Mouse (Mus musculus): ENCODE data around the gene Top1. TPM values are rescaled to one million over a fixed set of nuclear protein-coding genes. Genes with fewer than 3 reads are reported as not detected.

The Top1 gene
- polyA plus RNA-seq, 1 experiment from 2014 or later = 88.5 TPM

- no peaks in the 10 kb centered on the region for H3K9me3 ChIP-seq (ENCODE audit: control insufficient read depth, low read depth, low read length)
- 0 out of 2 replicates have a peak overlapping the region, but pooled peaks have one; percentile 27 for H3K27ac ChIP-seq (ENCODE audit: low read length)
- H3K9ac ChIP-seq (replicated peaks; ENCODE audit: low read depth, low read length) = no peak overlapping the region
- peaks cover 11% of the 10 kb centered on the region for H3K36me3 ChIP-seq (ENCODE audit: control insufficient read depth, insufficient read depth, low read length)
- H3K4me2 ChIP-seq (replicated peaks; ENCODE audit: low read depth, low read length) = no peak overlapping the region
- ATAC-seq (ENCODE audit: insufficient number of reproducible peaks, insufficient read depth, low FRiP score, low read depth) = no peak
- peaks cover 26% of the 10 kb centered on the region; the same call in 1 of the 2 replicates for H3K4me1 ChIP-seq (ENCODE audit: control insufficient read depth, insufficient read depth, low read length)
- H3K27me3 ChIP-seq (ENCODE audit: control insufficient read depth, insufficient read depth, low read length) = no peaks in the 10 kb centered on the region
- no peak overlapping the region for H3K4me3 ChIP-seq (ENCODE audit: low read depth, low read length)
- 67% methylated on average over 5 of the region's 5 CpGs for WGBS
Observed at GRCm38 (mm10) chr2:160738354-160738753, 92.7 kb downstream of the Top1 start.

- Histone ChIP-seq H3K9ac (replicated peaks; ENCODE audit: low read depth, low read length) (no peak overlapping the region), H3K4me2 (replicated peaks; ENCODE audit: low read depth, low read length) (no peak overlapping the region), H3K4me3 (ENCODE audit: low read depth, low read length) (no peak overlapping the region), H3K27me3 (ENCODE audit: control insufficient read depth, insufficient read depth, low read length) (no peaks in the 10 kb centered on the region), H3K36me3 (ENCODE audit: control insufficient read depth, insufficient read depth, low read length) (peaks cover 18% of the 10 kb centered on the region), H3K9me3 (ENCODE audit: control insufficient read depth, low read depth, low read length) (no peaks in the 10 kb centered on the region), H3K4me1 (ENCODE audit: control insufficient read depth, insufficient read depth, low read length) (peaks cover 11% of the 10 kb centered on the region; the same call in 1 of the 2 replicates), H3K27ac (ENCODE audit: low read length) (no peak overlapping the region)
- no peak for ATAC-seq (ENCODE audit: insufficient number of reproducible peaks, insufficient read depth, low FRiP score, low read depth)
- WGBS = 51% methylated on average over 2 of the region's 2 CpGs
Observed at GRCm38 (mm10) chr2:160739647-160740356, 94.1 kb downstream of the Top1 start.

GRCm38 (mm10) chr2:160740521-160741156 lies 95.0 kb downstream of the Top1 start:
- H3K4me1 ChIP-seq (ENCODE audit: control insufficient read depth, insufficient read depth, low read length) = peaks cover 9% of the 10 kb centered on the region; the same call in 1 of the 2 replicates
- no peak overlapping the region for H3K9ac ChIP-seq (replicated peaks; ENCODE audit: low read depth, low read length)

GRCm38 (mm10) chr2:160741580-160741979 lies 95.9 kb downstream of the Top1 start:
- H3K36me3 ChIP-seq (ENCODE audit: control insufficient read depth, insufficient read depth, low read length) = peaks cover 11% of the 10 kb centered on the region
- H3K9me3 ChIP-seq (ENCODE audit: control insufficient read depth, low read depth, low read length) = no peaks in the 10 kb centered on the region
- H3K4me1 ChIP-seq (ENCODE audit: control insufficient read depth, insufficient read depth, low read length) = peaks cover 5% of the 10 kb centered on the region; the same call in 1 of the 2 replicates
- ATAC-seq (ENCODE audit: insufficient number of reproducible peaks, insufficient read depth, low FRiP score, low read depth) = no peak
- no peak overlapping the region for H3K4me3 ChIP-seq (ENCODE audit: low read depth, low read length)
- WGBS = 60% methylated on average over 3 of the region's 3 CpGs
- H3K4me2 ChIP-seq (replicated peaks; ENCODE audit: low read depth, low read length) = no peak overlapping the region
- no peak overlapping the region for H3K9ac ChIP-seq (replicated peaks; ENCODE audit: low read depth, low read length)
- no peaks in the 10 kb centered on the region for H3K27me3 ChIP-seq (ENCODE audit: control insufficient read depth, insufficient read depth, low read length)
- no peak overlapping the region for H3K27ac ChIP-seq (ENCODE audit: low read length)

More at GRCm38 (mm10) chr2:160740521-160741156, 95.0 kb downstream of the Top1 start:
- ATAC-seq (ENCODE audit: insufficient number of reproducible peaks, insufficient read depth, low FRiP score, low read depth) = no peak
- Histone ChIP-seq H3K9me3 (ENCODE audit: control insufficient read depth, low read depth, low read length) (no peaks in the 10 kb centered on the region), H3K27ac (ENCODE audit: low read length) (no peak overlapping the region), H3K36me3 (ENCODE audit: control insufficient read depth, insufficient read depth, low read length) (peaks cover 17% of the 10 kb centered on the region), H3K27me3 (ENCODE audit: control insufficient read depth, insufficient read depth, low read length) (no peaks in the 10 kb centered on the region), H3K4me2 (replicated peaks; ENCODE audit: low read depth, low read length) (no peak overlapping the region), H3K4me3 (ENCODE audit: low read depth, low read length) (no peak overlapping the region)
- WGBS = 77% methylated on average over 11 of the region's 11 CpGs

GRCm38 (mm10) chr2:160742161-160742609 lies 96.5 kb downstream of the Top1 start:
- no peak for ATAC-seq (ENCODE audit: insufficient number of reproducible peaks, insufficient read depth, low FRiP score, low read depth)
- H3K4me2 ChIP-seq (replicated peaks; ENCODE audit: low read depth, low read length) = no peak overlapping the region
- WGBS = 43% methylated on average over 1 of the region's 1 CpGs
- peaks cover 5% of the 10 kb centered on the region; the same call in 1 of the 2 replicates for H3K4me1 ChIP-seq (ENCODE audit: control insufficient read depth, insufficient read depth, low read length)
- H3K27me3 ChIP-seq (ENCODE audit: control insufficient read depth, insufficient read depth, low read length) = no peaks in the 10 kb centered on the region
- no peak overlapping the region for H3K4me3 ChIP-seq (ENCODE audit: low read depth, low read length)
- no peak overlapping the region for H3K9ac ChIP-seq (replicated peaks; ENCODE audit: low read depth, low read length)
- H3K27ac ChIP-seq (ENCODE audit: low read length) = peak overlapping the region; percentile 6; the same call in 1 of the 2 replicates
- H3K9me3 ChIP-seq (ENCODE audit: control insufficient read depth, low read depth, low read length) = no peaks in the 10 kb centered on the region
- H3K36me3 ChIP-seq (ENCODE audit: control insufficient read depth, insufficient read depth, low read length) = peaks cover 13% of the 10 kb centered on the region

- H3K4me1 ChIP-seq (ENCODE audit: control insufficient read depth, insufficient read depth, low read length) = peaks cover 5% of the 10 kb centered on the region; the same call in 1 of the 2 replicates
- H3K4me3 ChIP-seq (ENCODE audit: low read depth, low read length) = no peak overlapping the region
- H3K9me3 ChIP-seq (ENCODE audit: control insufficient read depth, low read depth, low read length) = no peaks in the 10 kb centered on the region
- ATAC-seq (ENCODE audit: insufficient number of reproducible peaks, insufficient read depth, low FRiP score, low read depth) = no peak
- no peaks in the 10 kb centered on the region for H3K27me3 ChIP-seq (ENCODE audit: control insufficient read depth, insufficient read depth, low read length)
- no peak overlapping the region for H3K4me2 ChIP-seq (replicated peaks; ENCODE audit: low read depth, low read length)
- no peak overlapping the region for H3K27ac ChIP-seq (ENCODE audit: low read length)
- 78% methylated on average over 7 of the region's 7 CpGs for WGBS
- no peak overlapping the region for H3K9ac ChIP-seq (replicated peaks; ENCODE audit: low read depth, low read length)
- H3K36me3 ChIP-seq (ENCODE audit: control insufficient read depth, insufficient read depth, low read length) = peaks cover 29% of the 10 kb centered on the region
Observed at GRCm38 (mm10) chr2:160744040-160744822, 98.5 kb downstream of the Top1 start.

- H3K36me3 ChIP-seq (ENCODE audit: control insufficient read depth, insufficient read depth, low read length) = peaks cover 35% of the 10 kb centered on the region
Observed at GRCm38 (mm10) chr2:160744823-160745210, 99.1 kb downstream of the Top1 start.

GRCm38 (mm10) chr2:160745497-160745896 lies 99.8 kb downstream of the Top1 start:
- WGBS = 89% methylated on average over 1 of the region's 1 CpGs
- Histone ChIP-seq H3K9me3 (ENCODE audit: control insufficient read depth, low read depth, low read length) (no peaks in the 10 kb centered on the region), H3K27ac (ENCODE audit: low read length) (no peak overlapping the region), H3K4me2 (replicated peaks; ENCODE audit: low read depth, low read length) (no peak overlapping the region), H3K4me3 (ENCODE audit: low read depth, low read length) (no peak overlapping the region), H3K9ac (replicated peaks; ENCODE audit: low read depth, low read length) (no peak overlapping the region), H3K36me3 (ENCODE audit: control insufficient read depth, insufficient read depth, low read length) (peaks cover 42% of the 10 kb centered on the region), H3K27me3 (ENCODE audit: control insufficient read depth, insufficient read depth, low read length) (no peaks in the 10 kb centered on the region), H3K4me1 (ENCODE audit: control insufficient read depth, insufficient read depth, low read length) (no peaks in the 10 kb centered on the region)
- no peak for ATAC-seq (ENCODE audit: insufficient number of reproducible peaks, insufficient read depth, low FRiP score, low read depth)

More at GRCm38 (mm10) chr2:160744823-160745210, 99.1 kb downstream of the Top1 start:
- Histone ChIP-seq H3K4me1 (ENCODE audit: control insufficient read depth, insufficient read depth, low read length) (peaks cover 3% of the 10 kb centered on the region; the same call in 1 of the 2 replicates), H3K27me3 (ENCODE audit: control insufficient read depth, insufficient read depth, low read length) (no peaks in the 10 kb centered on the region), H3K27ac (ENCODE audit: low read length) (no peak overlapping the region), H3K9me3 (ENCODE audit: control insufficient read depth, low read depth, low read length) (no peaks in the 10 kb centered on the region), H3K4me2 (replicated peaks; ENCODE audit: low read depth, low read length) (no peak overlapping the region), H3K9ac (replicated peaks; ENCODE audit: low read depth, low read length) (no peak overlapping the region), H3K4me3 (ENCODE audit: low read depth, low read length) (no peak overlapping the region)
- 82% methylated on average over 5 of the region's 5 CpGs for WGBS
- ATAC-seq (ENCODE audit: insufficient number of reproducible peaks, insufficient read depth, low FRiP score, low read depth) = no peak
